Mouse (Mus musculus): ENCODE measurements around the gene Col10a1. TPM values are rescaled to one million over a fixed set of nuclear protein-coding genes. Genes with fewer than 3 reads are reported as not detected.
"Not testable (repeated sequence)": the region's sequence is repeated elsewhere in the genome, so short reads cannot be mapped to it uniquely, and the experiment has no call there.

The Col10a1 gene
- polyA plus RNA-seq, 1 experiment from 2014 or later = 4.3 TPM

DNA sequence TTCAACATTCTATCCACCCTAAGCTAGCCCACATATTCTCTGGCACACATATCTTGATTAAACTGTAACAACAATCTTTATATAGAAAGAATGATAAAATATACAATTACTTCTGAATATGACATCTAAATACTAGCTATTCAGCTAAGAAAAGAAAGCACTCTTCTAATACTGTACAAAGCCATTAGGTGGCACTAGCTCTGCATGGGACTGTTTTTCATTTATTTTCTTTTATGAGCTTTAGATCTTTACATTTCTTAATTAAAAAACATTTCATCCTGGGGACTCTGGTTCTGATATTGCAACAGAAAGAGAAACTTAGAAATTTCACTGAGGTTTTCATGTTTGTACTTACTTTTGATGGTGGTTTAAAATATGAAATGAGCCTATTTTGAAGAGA, 42.0 kb downstream of the Col10a1 start:
- Histone ChIP-seq H3K9ac (no peak overlapping the region), H3K4me3 (no peak overlapping the region), H3K4me2 (replicated peaks) (no peak overlapping the region), H3K9me3 (no peaks in the 10 kb centered on the region), H3K27ac (no peak overlapping the region), H3K27me3 (no peaks in the 10 kb centered on the region), H3K4me1 (no peaks in the 10 kb centered on the region), H3K36me3 (no peaks in the 10 kb centered on the region)
- no peak for ATAC-seq (ENCODE audit: low FRiP score, low read depth)

DNA sequence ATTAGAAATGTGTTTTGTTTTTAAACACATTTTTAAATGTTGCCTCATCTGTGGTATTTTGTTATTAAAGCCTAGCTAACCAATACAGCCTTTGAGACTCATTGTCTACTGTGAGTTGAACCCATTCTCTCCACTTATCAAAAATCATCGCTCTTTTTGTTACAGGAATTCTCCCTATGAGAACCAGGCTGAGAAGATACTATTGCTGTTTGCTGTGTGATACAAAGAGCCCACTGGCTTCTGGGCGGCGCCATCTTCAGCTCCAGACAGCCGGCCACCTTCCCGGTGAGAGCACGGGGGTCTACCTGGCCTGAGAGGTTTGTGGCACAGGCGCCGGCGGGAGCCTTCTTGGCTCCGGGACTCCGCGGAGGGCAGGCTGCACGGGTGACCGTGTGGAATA, 44.4 kb downstream of the Col10a1 start:
- not testable (repeated sequence) for H3K27ac ChIP-seq; H3K4me1 ChIP-seq; ATAC-seq (ENCODE audit: low FRiP score, low read depth); H3K4me2 ChIP-seq (replicated peaks); H3K9me3 ChIP-seq; H3K36me3 ChIP-seq; H3K4me3 ChIP-seq; H3K9ac ChIP-seq; H3K27me3 ChIP-seq
- 94% methylated on average over 6 of the region's 14 CpGs for WGBS

Other genes starting within 250 kb of the Col10a1 start
- 44.0 and 44.5 TPM in 2 replicates for gene Dse, start 182.3 kb upstream of the Col10a1 start, polyA plus RNA-seq (2015; fragmentation: Nextera tagmentation; extraction: Ambion mirVana)
- 91.0 and 93.1 TPM in 2 replicates for gene Tspyl1, start 107.8 kb upstream of the Col10a1 start, polyA plus RNA-seq (2015; fragmentation: Nextera tagmentation; extraction: Ambion mirVana)
- 22.2 and 24.7 TPM in 2 replicates for gene Tspyl4, start 92.5 kb upstream of the Col10a1 start, polyA plus RNA-seq (2015; fragmentation: Nextera tagmentation; extraction: Ambion mirVana)
- 8.5 and 10.5 TPM in 2 replicates for gene Nt5dc1, start 28.6 kb downstream of the Col10a1 start, polyA plus RNA-seq (2015; fragmentation: Nextera tagmentation; extraction: Ambion mirVana)
- gene Frk, start 93.4 kb downstream of the Col10a1 start, polyA plus RNA-seq (2015; fragmentation: Nextera tagmentation; extraction: Ambion mirVana) = 9.0 and 10.6 TPM in 2 replicates

All from limb, embryonic 13.5 days (tissue).